Mouse (Mus musculus) limb, embryonic 14.5 days (tissue): ENCODE data around the gene 1700001O22Rik. TPM values are rescaled to one million over a fixed set of nuclear protein-coding genes. Genes with fewer than 3 reads are reported as not detected.

Experiments
- ATAC-seq: fragments of 200-750 bp; cut with Nextera tagmentation; 2 replicates; pipeline ENCODE4 v1.8.0; 2017; ENCODE audit warnings: low read depth, moderate number of reproducible peaks, moderate TSS enrichment; ENCODE audit not compliant: low FRiP score
- DNase-seq: peaks from one replicate; pipeline ENCODE4 v3.0.0-alpha.2; 2015; ENCODE audit warnings: low spot score
- H3K27ac ChIP-seq: fragments of 300-500 bp; sonication (generic); replicated peaks from 2 replicates; pipeline ENCODE4 v1.5.1; 2014; ENCODE audit warnings: low read depth, mild to moderate bottlenecking, low read length, moderate library complexity, mixed read lengths
- H3K27me3 ChIP-seq: fragments of 300-500 bp; sonication (generic); 2 replicates; pipeline ENCODE4 v1.6.1; 2014; ENCODE audit warnings: low read length, mixed read lengths; ENCODE audit not compliant: control insufficient read depth, insufficient read depth
- H3K36me3 ChIP-seq: fragments of 300-500 bp; sonication (generic); 2 replicates; pipeline ENCODE4 v1.6.1; 2014; ENCODE audit warnings: mild to moderate bottlenecking, low read length, moderate library complexity, mixed read lengths; ENCODE audit not compliant: control insufficient read depth, insufficient read depth
- H3K4me1 ChIP-seq: fragments of 300-500 bp; sonication (generic); 2 replicates; pipeline ENCODE4 v1.6.1; 2014; ENCODE audit warnings: antibody characterized with exemption, low read length, mixed read lengths; ENCODE audit not compliant: control insufficient read depth, insufficient read depth
- H3K4me2 ChIP-seq: fragments of 300-500 bp; sonication (generic); replicated peaks from 2 replicates; pipeline ENCODE4 v1.6.1; 2014; ENCODE audit warnings: low read depth, mild to moderate bottlenecking, low read length, moderate library complexity; ENCODE audit not compliant: severe bottlenecking
- H3K4me3 ChIP-seq: fragments of 300-500 bp; sonication (generic); replicated peaks from 2 replicates; pipeline ENCODE4 v1.5.1; 2014; ENCODE audit warnings: low read length
- H3K9ac ChIP-seq: fragments of 300-500 bp; sonication (generic); 2 replicates; pipeline ENCODE4 v1.6.1; 2014; ENCODE audit warnings: mild to moderate bottlenecking, low read depth, low read length, moderate library complexity; ENCODE audit not compliant: severe bottlenecking
- H3K9me3 ChIP-seq: fragments of 300-500 bp; sonication (generic); 2 replicates; pipeline ENCODE4 v1.6.1; 2016; ENCODE audit warnings: low read length; ENCODE audit not compliant: control insufficient read depth
- POLR2A ChIP-seq: fragments of 200-500 bp; IDR thresholded peaks from 2 replicates; pipeline ENCODE4 v1.8.0; 2012; ENCODE audit warnings: inconsistent platforms, mild to moderate bottlenecking, moderate library complexity, borderline replicate concordance; ENCODE audit not compliant: insufficient read depth, insufficient read length; ENCODE audit errors: extremely low read depth
- WGBS: fragments of 180-500 bp; shearing (Covaris S2); extraction: QIAGEN DNeasy Blood & Tissue Kit; methylation state at CpG from one replicate; pipeline ENCODE4 v1.1.7; 2014; 5-methylcytosine and 5-hydroxymethylcytosine counted together
- polyA plus RNA-seq, 2 experiments: library from polyadenylated mRNA; depleted of rRNA in 1 of 2; stranded (reverse) in 1 of 2; unstranded in 1 of 2; fragments of >200 nt; fragmentation: Nextera tagmentation in 1 of 2; extraction: Ambion mirVana in 1 of 2; gene quantifications; 2 replicates each; pipeline versions ENCODE4 v1.2.1 to v1.2.3; 2012 to 2014

1700001O22Rik gene
- polyA plus RNA-seq, 2 experiments = 3.4 TPM

DNA sequence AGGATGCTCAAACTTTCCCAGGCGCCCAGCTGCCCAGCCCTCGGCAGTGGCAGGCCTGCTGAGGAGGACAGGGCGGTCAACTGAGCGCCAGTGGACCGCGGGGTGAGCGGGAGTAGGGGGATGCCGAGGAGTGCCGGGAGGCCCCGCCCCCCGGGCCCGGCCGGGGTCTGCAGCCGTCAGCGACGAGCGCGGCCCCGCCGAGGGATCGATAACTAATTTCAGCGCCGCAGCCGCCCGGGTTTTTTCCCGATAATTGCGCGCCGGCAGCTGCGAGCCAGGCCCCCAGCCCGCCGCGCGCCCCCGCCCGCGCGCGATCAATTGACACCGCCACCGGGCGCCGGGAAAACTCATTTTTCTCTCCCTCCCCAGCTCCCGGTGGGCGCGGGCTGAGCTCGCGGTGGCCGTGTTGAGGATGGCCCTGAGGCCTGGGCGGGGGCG lies 32.1 kb downstream of the 1700001O22Rik start:
- Histone ChIP-seq H3K36me3 (no peaks in the 10 kb centered on the region), H3K4me2 (peak overlapping the region; percentile 98), H3K9ac (peak overlapping the region; percentile 69), H3K27ac (no peak overlapping the region; the same call in 1 of the 2 replicates), H3K27me3 (no peaks in the 10 kb centered on the region), H3K4me1 (peaks cover 15% of the 10 kb centered on the region), H3K9me3 (no peaks in the 10 kb centered on the region), H3K4me3 (peak overlapping the region; percentile 49)
- TF ChIP-seq POLR2A = no peak
- WGBS = 7% methylated on average over 26 of the region's 51 CpGs
- no peak for DNase-seq
- ATAC-seq = 0 out of 2 replicates have a peak, but pooled peaks have one; percentile 47

DNA sequence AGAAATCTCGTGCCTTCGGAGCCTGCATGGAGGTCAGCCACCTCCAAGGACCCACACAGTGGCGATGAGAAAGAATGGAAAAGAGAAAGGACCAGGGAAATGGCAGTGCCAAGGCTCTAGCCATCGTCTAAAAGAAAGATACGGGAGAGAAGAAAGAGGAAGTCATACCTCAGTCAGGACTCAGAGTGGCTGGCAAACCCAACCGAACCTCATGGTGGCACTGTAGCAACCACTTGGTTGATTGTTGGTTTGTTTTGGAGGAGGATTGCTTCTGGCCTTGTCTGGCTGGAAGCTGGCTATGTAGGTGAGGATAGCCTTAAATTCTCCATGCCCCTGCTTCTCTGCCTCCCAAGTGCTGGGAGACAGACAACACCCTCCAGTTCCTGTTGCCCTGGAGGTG lies 34.3 kb downstream of the 1700001O22Rik start:
- Histone ChIP-seq H3K4me1 (peaks cover 15% of the 10 kb centered on the region), H3K27ac (no peak overlapping the region), H3K9me3 (no peaks in the 10 kb centered on the region), H3K27me3 (no peaks in the 10 kb centered on the region), H3K9ac (no peak overlapping the region), H3K4me2 (no peak overlapping the region), H3K4me3 (no peak overlapping the region), H3K36me3 (no peaks in the 10 kb centered on the region)
- TF ChIP-seq POLR2A = no peak
- DNase-seq = no peak
- no peak for ATAC-seq
- 52% methylated on average over 6 of the region's 6 CpGs for WGBS

DNA sequence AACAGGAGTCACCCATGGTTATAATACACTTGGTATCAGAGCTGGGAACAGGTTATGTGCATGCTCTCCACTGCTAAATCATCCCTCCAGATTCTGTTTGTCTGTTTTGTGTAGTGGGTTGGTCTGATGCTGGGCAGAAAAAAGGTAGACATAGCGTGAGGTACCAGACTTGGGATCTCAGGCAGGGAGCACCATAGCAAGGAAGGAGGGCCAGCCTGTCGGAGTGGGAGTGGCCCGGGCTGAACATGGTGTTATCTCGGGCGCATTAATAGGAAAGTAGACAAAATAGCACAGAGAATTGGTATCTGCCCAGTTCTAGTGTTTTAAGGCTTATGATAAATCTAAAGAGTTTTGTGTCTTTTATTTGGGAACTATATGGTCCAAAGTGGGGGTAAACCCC lies 34.9 kb downstream of the 1700001O22Rik start:
- Histone ChIP-seq H3K4me3 (no peak overlapping the region), H3K9me3 (no peaks in the 10 kb centered on the region), H3K27ac (no peak overlapping the region), H3K27me3 (no peaks in the 10 kb centered on the region), H3K4me1 (peaks cover 15% of the 10 kb centered on the region), H3K36me3 (no peaks in the 10 kb centered on the region), H3K4me2 (no peak overlapping the region), H3K9ac (no peak overlapping the region)
- no peak for TF ChIP-seq POLR2A
- ATAC-seq (no peak), DNase-seq (no peak)
- WGBS = 84% methylated on average over 5 of the region's 5 CpGs

DNA sequence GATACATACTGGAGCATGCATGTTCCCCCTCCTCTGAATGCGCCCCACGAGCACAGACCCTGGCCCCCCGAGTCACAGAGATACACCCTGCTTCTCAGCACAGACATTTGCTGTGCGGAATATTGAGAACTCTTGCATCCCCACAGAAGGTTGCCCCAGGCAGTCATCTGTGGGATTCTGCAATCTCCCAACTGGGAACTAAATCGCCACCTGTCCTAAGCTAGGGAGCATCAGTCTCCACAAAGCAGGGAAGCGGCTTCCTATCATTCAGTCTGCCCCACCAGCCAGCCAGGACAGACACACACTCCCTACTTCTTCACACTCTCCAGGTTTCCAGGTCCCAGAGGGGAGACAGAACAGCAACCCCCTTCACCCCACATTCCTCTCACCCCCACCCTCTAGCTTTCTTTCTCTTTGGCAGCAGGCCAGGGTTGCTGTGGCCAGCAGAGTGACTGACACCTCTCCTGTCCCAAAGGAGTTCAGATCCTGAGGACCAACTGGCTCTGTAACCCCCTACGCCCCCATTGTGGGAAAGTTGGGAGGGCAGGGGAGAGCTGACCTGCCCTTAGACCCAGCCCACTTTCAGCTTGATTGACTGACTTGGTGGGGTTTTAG lies 35.7 kb downstream of the 1700001O22Rik start:
- ATAC-seq = no peak
- WGBS = 66% methylated on average over 7 of the region's 7 CpGs

DNA sequence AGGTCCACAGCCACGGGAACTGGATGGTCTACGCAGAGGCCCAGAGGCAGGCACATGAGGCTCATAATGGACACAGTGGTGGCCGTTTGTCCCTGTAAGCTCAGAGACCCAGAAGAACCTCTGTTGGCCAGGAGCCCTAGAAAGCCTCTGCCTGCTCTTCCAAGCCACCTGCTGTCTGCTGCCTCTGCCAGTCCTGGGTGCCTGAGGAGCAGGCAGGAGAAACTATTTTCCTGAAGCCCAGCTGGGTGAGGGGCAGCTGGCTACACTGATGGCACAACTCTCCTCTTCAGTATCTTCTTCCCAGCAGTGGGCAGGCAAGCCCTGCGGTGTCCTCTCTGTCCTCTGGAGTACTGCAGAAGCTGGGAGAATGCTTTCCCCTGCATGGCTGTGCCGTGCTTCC lies 37.0 kb downstream of the 1700001O22Rik start:
- no peak overlapping the region for H3K27ac ChIP-seq
- H3K36me3 ChIP-seq = no peaks in the 10 kb centered on the region
- no peak overlapping the region for H3K9ac ChIP-seq
- 85% methylated on average over 5 of the region's 5 CpGs for WGBS
- no peak overlapping the region for H3K4me3 ChIP-seq
- DNase-seq (no peak), ATAC-seq (no peak)
- no peaks in the 10 kb centered on the region for H3K9me3 ChIP-seq
- no peak overlapping the region for H3K4me2 ChIP-seq
- no peaks in the 10 kb centered on the region for H3K27me3 ChIP-seq
- peaks cover 3% of the 10 kb centered on the region; the same call in 1 of the 2 replicates for H3K4me1 ChIP-seq
- TF ChIP-seq POLR2A = no peak

More for the DNA sequence above, 35.7 kb downstream of the 1700001O22Rik start:
- TF ChIP-seq POLR2A = no peak
- H3K9ac ChIP-seq = no peak overlapping the region
- H3K4me1 ChIP-seq = peaks cover 14% of the 10 kb centered on the region
- H3K9me3 ChIP-seq = no peaks in the 10 kb centered on the region
- no peak overlapping the region for H3K4me3 ChIP-seq
- H3K27ac ChIP-seq = no peak overlapping the region
- H3K4me2 ChIP-seq = no peak overlapping the region
- no peaks in the 10 kb centered on the region for H3K27me3 ChIP-seq
- no peaks in the 10 kb centered on the region for H3K36me3 ChIP-seq
- DNase-seq = no peak
